Mouse (Mus musculus) cerebellum, adult 8-10 months (tissue): Measurements from ENCODE around the gene Gm11567.
"Not testable (repeated sequence)": the region's sequence is repeated elsewhere in the genome, so short reads cannot be mapped to it uniquely, and the experiment has no call there.

Source experiments
- DNase-seq: peaks from one replicate; pipeline ENCODE4 v3.0.0; 2022

Gene Gm11567

DNA sequence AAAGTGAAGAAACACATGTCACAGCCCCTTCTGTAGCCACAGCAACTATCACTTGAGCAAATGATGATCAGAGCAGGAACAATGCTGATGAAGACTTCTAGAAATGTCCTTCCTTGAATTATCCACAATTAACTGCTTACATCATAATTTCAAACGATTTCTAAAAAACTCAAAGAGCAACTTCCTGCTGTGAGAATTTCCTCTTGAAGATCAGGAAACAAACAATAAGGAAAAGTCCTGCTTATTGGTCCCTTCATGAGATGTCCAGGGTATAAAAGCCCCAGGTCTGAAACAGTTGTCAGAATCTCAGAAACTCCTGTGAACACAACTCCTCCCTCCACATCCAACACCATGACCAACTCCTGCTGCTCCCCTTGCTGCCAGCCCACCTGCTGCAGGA, at the start of gene Gm11567:
Gene Gm11567 (plus strand): TSS at position 301 of the 400 bp plus-strand sequence.
- not testable (repeated sequence) for DNase-seq

DNA sequence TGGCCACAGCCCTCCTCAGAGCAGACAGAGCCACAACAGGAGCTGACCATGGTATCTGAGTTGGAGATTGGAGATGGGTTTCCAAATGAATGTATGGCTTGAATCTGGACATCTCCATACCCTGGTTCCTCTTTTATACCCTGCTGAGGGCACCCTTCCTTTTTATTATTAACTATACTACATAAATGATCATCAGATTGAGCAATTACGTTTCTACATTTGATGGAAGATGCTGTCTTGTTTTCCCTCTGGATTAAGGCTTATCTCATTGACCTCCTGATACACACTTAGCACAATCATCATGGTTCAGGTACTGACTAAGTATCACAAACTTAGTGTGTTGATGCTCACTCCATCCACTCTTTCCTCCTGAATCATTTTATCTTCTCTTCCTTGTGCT, 41.0 kb upstream of the Gm11567 start, which contains the start of gene 2300003K06Rik:
Gene 2300003K06Rik (minus strand): TSS at position 101 of the 400 bp plus-strand sequence.
- no peak for DNase-seq

DNA sequence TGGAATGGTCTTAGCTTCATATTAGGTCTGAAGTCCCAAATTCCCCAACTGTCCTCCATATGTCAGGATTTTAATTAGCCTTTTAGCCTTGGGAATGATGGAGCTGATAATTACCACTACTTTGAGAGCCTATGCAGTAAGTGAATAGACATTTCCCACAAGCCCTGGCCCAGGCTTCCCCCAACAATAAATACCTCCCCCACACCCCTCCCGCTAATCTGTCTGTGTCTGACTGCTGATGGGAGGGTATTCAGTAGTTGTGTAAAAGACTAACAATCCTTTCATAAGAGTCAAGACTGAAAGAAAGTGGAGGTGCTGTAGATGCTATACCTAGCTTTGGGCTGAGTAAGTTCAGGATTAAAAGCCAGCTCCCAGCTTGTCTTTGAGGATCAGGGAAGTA, 36.8 kb upstream of the Gm11567 start:
- DNase-seq = no peak

DNA sequence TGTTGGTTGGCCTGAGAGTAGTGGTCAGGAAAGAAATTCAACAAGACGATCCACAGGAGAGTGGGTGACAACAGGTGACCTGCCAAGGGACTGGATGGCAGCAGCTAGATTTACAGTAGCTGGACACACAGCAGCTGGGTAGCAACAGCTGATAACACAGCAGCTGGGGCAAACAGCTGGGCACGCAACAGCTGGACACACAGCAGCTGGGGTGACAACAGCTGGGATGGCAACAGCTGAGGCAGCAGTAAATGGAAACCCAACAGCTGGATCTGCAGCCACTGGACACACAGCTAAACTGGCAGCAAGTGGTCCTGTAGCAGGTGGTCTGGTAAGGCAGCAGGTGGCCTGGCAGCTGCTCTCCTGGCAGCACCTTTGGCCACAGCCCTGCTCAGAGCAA, 32.2 kb upstream of the Gm11567 start:
- no peak for DNase-seq

DNA sequence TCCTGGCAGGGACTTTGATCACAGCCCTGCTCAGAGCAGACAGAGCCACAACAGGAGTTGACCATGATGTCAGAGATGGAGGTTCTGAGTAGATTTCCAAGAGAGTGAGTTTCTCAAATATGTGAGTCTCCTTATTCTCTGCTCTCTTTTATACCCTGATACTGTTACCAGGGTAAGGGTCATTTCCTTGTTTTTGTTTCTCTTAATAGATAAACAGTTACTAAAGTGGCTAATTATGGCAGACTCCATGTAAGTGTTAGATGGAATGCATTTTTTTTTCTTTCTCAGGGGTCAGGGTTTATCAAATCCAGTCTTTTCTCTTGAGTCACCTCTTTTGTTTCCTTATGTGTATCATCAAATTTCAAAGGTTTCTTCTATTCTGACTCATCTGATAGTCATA, 27.5 kb upstream of the Gm11567 start, which contains the start of gene Krtap4-16:
Gene Krtap4-16 (minus strand): TSS at position 101 of the 400 bp plus-strand sequence.
- no peak for DNase-seq

DNA sequence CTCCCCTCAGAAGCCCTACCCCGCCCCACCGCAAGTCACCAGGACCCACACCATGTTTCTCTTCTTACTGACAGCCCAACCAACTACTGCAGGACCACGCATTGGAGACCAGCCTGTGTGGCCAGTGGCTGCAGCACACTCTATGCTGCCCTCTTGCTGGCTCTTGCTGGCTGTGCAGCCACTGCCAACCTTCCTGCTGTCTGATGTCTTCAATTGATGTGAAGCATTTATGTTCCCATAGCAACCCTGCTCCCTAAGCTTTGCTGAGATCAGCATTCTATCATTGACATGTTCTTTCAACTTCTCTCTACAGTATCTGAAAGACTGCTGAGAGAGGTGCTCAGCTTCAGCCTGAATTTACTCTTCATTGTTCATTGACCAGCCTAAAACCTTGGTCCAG, 24.9 kb upstream of the Gm11567 start:
- no peak for DNase-seq

DNA sequence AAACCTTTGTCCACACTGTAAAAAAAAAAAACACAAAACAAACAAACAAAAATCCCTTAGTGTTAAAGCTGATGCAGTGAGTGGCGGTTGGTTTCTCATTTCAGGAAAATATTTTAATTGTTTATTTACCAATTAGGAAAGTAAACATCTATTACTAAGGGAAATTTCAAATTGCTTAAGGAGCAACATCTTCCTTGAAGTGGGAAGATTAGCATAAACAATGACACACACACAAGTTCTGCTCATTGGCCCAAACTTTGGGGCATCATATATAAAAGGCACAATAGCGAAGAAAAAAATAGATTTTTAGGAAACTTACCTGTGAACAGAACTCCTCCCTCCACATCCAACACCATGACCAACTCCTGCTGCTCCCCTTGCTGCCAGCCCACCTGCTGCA, 21.4 kb upstream of the Gm11567 start, which contains the start of gene Gm11568:
Gene Gm11568 (plus strand): TSS at position 301 of the 400 bp plus-strand sequence.
- DNase-seq = no peak

DNA sequence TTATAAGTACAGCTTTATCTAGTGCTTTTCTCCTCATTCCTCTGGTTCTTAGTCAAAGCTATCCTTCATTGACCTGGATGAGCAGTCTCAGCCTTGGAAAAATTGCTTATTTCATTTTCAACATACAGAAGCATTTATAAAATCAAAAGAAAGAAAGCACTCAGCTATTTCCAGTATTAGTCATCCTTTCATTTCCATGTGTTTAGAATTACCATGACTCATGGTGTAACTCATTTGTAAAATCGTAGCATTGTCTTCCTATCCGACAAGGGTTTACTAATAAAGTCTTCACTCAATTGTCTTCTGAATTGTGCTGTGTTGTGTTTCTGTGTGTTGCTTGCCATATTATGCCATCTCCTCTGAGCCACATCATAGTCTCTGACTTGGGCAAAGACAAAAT, 20.2 kb upstream of the Gm11567 start:
- no peak for DNase-seq

DNA sequence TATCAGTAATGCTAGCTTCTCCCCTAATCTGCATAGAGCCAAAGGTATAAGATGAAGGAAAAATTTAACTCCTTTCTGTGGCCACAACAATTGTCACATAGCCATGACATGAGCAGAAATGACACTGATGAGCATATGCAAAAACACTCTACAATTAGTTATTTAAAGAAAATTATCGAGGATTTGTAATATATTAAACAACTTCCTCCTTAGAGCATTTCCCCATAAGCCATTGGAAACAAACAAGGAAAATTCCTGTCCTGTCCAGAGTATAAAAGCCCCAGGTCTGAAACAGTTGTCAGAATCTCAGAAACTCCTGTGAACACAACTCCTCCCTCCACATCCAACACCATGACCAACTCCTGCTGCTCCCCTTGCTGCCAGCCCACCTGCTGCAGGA, 14.8 kb upstream of the Gm11567 start, which contains the start of gene Gm11559:
Gene Gm11559 (plus strand): TSS at position 301 of the 400 bp plus-strand sequence.
- DNase-seq = not testable (repeated sequence)

DNA sequence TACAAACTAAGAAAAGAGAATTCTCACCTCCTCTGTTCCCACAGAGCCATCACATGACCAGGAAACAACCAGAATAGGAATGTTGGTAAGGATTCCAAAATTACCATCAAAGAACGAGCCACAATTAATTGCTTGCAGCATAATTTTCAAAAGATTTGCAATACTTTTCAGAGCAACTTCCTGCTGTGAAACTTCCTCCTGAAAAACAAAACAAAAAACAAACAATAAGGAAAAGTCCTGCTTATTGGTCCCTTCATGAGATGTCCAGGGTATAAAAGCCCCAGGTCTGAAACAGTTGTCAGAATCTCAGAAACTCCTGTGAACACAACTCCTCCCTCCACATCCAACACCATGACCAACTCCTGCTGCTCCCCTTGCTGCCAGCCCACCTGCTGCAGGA, 5.9 kb upstream of the Gm11567 start, which contains the start of gene Krtap9-1:
Gene Krtap9-1 (plus strand): TSS at position 301 of the 400 bp plus-strand sequence.
- not testable (repeated sequence) for DNase-seq

DNA sequence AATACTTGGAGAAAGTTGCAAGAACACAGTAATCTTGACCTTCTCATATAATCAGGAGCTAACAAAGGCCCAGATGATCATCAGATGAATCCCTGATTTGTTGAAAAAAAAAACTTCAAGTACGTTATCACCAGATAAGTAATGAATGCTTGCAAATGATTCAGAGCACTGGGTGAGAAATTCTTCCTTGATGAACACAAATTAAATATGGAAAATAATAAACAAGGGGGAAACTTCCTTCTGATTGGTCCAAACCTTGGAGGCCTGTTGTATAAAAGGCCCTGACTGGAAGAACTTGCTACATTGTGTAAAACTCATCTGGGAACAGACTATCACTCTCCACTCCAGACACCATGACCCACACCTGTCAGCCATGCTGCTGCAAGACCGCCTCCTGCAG, 28.6 kb downstream of the Gm11567 start, which contains the start of gene Krtap31-1:
Gene Krtap31-1 (plus strand): TSS at position 301 of the 400 bp plus-strand sequence.
- no peak for DNase-seq

DNA sequence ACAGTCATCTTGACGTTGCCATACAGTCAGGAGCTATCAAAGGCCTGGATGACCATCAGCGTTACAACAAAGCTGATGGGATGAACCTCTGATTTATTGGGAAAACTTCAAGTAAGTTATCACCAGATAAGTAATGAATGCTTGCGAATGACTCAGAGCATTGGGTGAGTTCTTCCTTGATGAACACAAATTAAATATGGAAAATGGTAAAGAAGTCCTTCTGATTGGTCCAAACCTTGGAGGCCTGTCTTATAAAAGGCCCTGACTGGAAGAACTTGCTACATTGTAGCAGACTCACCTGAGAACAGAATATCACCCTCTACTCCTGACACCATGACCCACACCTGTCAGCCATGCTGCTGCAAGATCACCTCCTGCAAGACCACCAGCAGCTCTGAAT, 35.5 kb downstream of the Gm11567 start, which contains the start of gene Gm11565:
Gene Gm11565 (plus strand): TSS at position 301 of the 400 bp plus-strand sequence.
- no peak for DNase-seq
